Mouse (Mus musculus): ENCODE measurements around the gene Dixdc1.

DNA sequence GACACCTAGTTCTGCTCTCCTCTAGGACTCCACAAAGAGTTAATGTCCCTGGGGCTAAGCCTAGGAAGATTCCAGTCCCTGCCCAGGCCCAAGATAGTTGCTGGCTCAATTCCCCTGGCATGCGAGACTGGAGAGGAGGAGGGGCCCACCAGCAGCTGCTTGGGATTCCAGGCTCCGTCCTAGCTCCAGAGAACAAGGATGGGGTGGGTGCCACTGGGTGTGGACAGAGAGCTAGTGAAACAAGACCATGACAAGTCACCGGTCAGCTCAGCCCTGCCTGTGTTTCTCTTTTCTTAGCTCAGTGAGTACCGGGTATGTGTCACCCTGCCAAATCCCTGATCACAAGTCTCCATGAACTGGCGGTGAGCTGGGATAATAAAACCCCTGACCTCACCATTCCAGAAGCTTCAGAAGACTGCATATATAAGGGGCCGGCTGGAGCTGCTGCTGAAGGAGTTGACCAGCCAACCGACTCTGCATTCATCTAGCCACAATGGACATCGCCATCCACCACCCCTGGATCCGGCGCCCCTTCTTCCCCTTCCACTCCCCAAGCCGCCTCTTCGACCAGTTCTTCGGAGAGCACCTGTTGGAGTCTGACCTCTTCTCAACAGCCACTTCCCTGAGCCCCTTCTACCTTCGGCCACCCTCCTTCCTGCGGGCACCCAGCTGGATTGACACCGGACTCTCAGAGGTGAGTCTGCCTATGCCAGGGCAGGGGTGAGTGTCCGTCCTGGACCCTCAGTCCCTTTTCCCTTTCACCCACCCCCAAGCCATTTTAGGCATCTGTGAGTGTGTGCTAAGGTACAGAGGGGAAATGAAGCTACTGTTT lies 13.7 kb upstream of the Dixdc1 start:
- TF ChIP-seq CTCF (IDR thresholded peaks at IDR 0.05; ENCODE audit: low read depth) (no peak), EP300 (IDR thresholded peaks at IDR 0.05; ENCODE audit: low read depth) (no peak)

All from liver, postnatal 0 days (tissue).